Mouse (Mus musculus): Measurements from ENCODE around the gene Akt3. TPM values are rescaled to one million over a fixed set of nuclear protein-coding genes. Genes with fewer than 3 reads are reported as not detected.

The Akt3 gene
- polyA plus RNA-seq, 1 experiment, result 46.6 TPM

- no peak for TF ChIP-seq POLR2A (IDR thresholded peaks at IDR 0.05; ENCODE audit: extremely low read depth, insufficient read depth, low read length)
- TF ChIP-seq CTCF (IDR thresholded peaks at IDR 0.05; ENCODE audit: extremely low read depth, insufficient read depth, low read length), result no peak
- Histone ChIP-seq H3K4me3 (ENCODE audit: insufficient read depth, low read length) (no peak overlapping the region), H3K4me1 (ENCODE audit: control insufficient read depth, insufficient read depth, low read length) (peaks cover 2% of the 10 kb centered on the region), H3K27ac (ENCODE audit: insufficient read depth, low read length) (peak overlapping the region; percentile 69; the same call in 1 of the 2 replicates)
These were observed 107.5 kb downstream of the Akt3 start for GRCm38 (mm10) chr1:177150344-177151021.

- Histone ChIP-seq H3K4me1 (ENCODE audit: control insufficient read depth, insufficient read depth, low read length) (peaks cover 2% of the 10 kb centered on the region), H3K4me3 (ENCODE audit: insufficient read depth, low read length) (no peak overlapping the region), H3K27ac (ENCODE audit: insufficient read depth, low read length) (no peak overlapping the region)
- TF ChIP-seq POLR2A (IDR thresholded peaks at IDR 0.05; ENCODE audit: extremely low read depth, insufficient read depth, low read length), result no peak
- TF ChIP-seq CTCF (IDR thresholded peaks at IDR 0.05; ENCODE audit: extremely low read depth, insufficient read depth, low read length), result no peak
These were observed 109.3 kb downstream of the Akt3 start for GRCm38 (mm10) chr1:177148746-177149145.

- H3K27ac ChIP-seq (ENCODE audit: insufficient read depth, low read length), result no peak overlapping the region
- no peak for TF ChIP-seq CTCF (IDR thresholded peaks at IDR 0.05; ENCODE audit: extremely low read depth, insufficient read depth, low read length)
- no peak for TF ChIP-seq POLR2A (IDR thresholded peaks at IDR 0.05; ENCODE audit: extremely low read depth, insufficient read depth, low read length)
- no peak overlapping the region for H3K4me3 ChIP-seq (ENCODE audit: insufficient read depth, low read length)
- peaks cover under 1% of the 10 kb centered on the region for H3K4me1 ChIP-seq (ENCODE audit: control insufficient read depth, insufficient read depth, low read length)
These were observed 116.5 kb downstream of the Akt3 start for GRCm38 (mm10) chr1:177141468-177141867.

- Histone ChIP-seq H3K27ac (ENCODE audit: insufficient read depth, low read length) (no peak overlapping the region), H3K4me3 (ENCODE audit: insufficient read depth, low read length) (no peak overlapping the region), H3K4me1 (ENCODE audit: control insufficient read depth, insufficient read depth, low read length) (no peaks in the 10 kb centered on the region)
- TF ChIP-seq POLR2A (IDR thresholded peaks at IDR 0.05; ENCODE audit: extremely low read depth, insufficient read depth, low read length) (no peak), CTCF (IDR thresholded peaks at IDR 0.05; ENCODE audit: extremely low read depth, insufficient read depth, low read length) (no peak)
These were observed 118.4 kb downstream of the Akt3 start for GRCm38 (mm10) chr1:177139652-177140051.

GRCm38 (mm10) chr1:177131458-177131857 lies 126.5 kb downstream of the Akt3 start:
- no peak overlapping the region for H3K27ac ChIP-seq (ENCODE audit: insufficient read depth, low read length)
- no peaks in the 10 kb centered on the region for H3K4me1 ChIP-seq (ENCODE audit: control insufficient read depth, insufficient read depth, low read length)
- no peak overlapping the region for H3K4me3 ChIP-seq (ENCODE audit: insufficient read depth, low read length)
- TF ChIP-seq POLR2A (IDR thresholded peaks at IDR 0.05; ENCODE audit: extremely low read depth, insufficient read depth, low read length), result no peak
- TF ChIP-seq CTCF (IDR thresholded peaks at IDR 0.05; ENCODE audit: extremely low read depth, insufficient read depth, low read length), result no peak

GRCm38 (mm10) chr1:177126674-177127073 lies 131.3 kb downstream of the Akt3 start:
- Histone ChIP-seq H3K4me3 (ENCODE audit: insufficient read depth, low read length) (no peak overlapping the region), H3K4me1 (ENCODE audit: control insufficient read depth, insufficient read depth, low read length) (no peaks in the 10 kb centered on the region), H3K27ac (ENCODE audit: insufficient read depth, low read length) (no peak overlapping the region)
- TF ChIP-seq POLR2A (IDR thresholded peaks at IDR 0.05; ENCODE audit: extremely low read depth, insufficient read depth, low read length), result no peak

- Histone ChIP-seq H3K4me3 (ENCODE audit: insufficient read depth, low read length) (no peak overlapping the region), H3K27ac (ENCODE audit: insufficient read depth, low read length) (no peak overlapping the region), H3K4me1 (ENCODE audit: control insufficient read depth, insufficient read depth, low read length) (peaks cover 1% of the 10 kb centered on the region; the same call in 1 of the 2 replicates)
- TF ChIP-seq CTCF (IDR thresholded peaks at IDR 0.05; ENCODE audit: extremely low read depth, insufficient read depth, low read length) (no peak), POLR2A (IDR thresholded peaks at IDR 0.05; ENCODE audit: extremely low read depth, insufficient read depth, low read length) (no peak)
These were observed 147.2 kb downstream of the Akt3 start for GRCm38 (mm10) chr1:177110665-177111271.

- no peak for TF ChIP-seq POLR2A (IDR thresholded peaks at IDR 0.05; ENCODE audit: extremely low read depth, insufficient read depth, low read length)
- TF ChIP-seq CTCF (IDR thresholded peaks at IDR 0.05; ENCODE audit: extremely low read depth, insufficient read depth, low read length), result no peak
- Histone ChIP-seq H3K4me3 (ENCODE audit: insufficient read depth, low read length) (no peak overlapping the region), H3K4me1 (ENCODE audit: control insufficient read depth, insufficient read depth, low read length) (no peaks in the 10 kb centered on the region), H3K27ac (ENCODE audit: insufficient read depth, low read length) (no peak overlapping the region)
These were observed 167.5 kb downstream of the Akt3 start for GRCm38 (mm10) chr1:177090465-177090864.

GRCm38 (mm10) chr1:177089515-177089914 lies 168.5 kb downstream of the Akt3 start:
- Histone ChIP-seq H3K4me1 (ENCODE audit: control insufficient read depth, insufficient read depth, low read length) (no peaks in the 10 kb centered on the region), H3K4me3 (ENCODE audit: insufficient read depth, low read length) (no peak overlapping the region), H3K27ac (ENCODE audit: insufficient read depth, low read length) (no peak overlapping the region)
- TF ChIP-seq CTCF (IDR thresholded peaks at IDR 0.05; ENCODE audit: extremely low read depth, insufficient read depth, low read length) (no peak), POLR2A (IDR thresholded peaks at IDR 0.05; ENCODE audit: extremely low read depth, insufficient read depth, low read length) (no peak)

- Histone ChIP-seq H3K27ac (ENCODE audit: insufficient read depth, low read length) (no peak overlapping the region), H3K4me3 (ENCODE audit: insufficient read depth, low read length) (no peak overlapping the region), H3K4me1 (ENCODE audit: control insufficient read depth, insufficient read depth, low read length) (no peaks in the 10 kb centered on the region)
- no peak for TF ChIP-seq POLR2A (IDR thresholded peaks at IDR 0.05; ENCODE audit: extremely low read depth, insufficient read depth, low read length)
- TF ChIP-seq CTCF (IDR thresholded peaks at IDR 0.05; ENCODE audit: extremely low read depth, insufficient read depth, low read length), result no peak
These were observed 169.0 kb downstream of the Akt3 start for GRCm38 (mm10) chr1:177089048-177089447.

All from cortical plate, adult 2 months (tissue).